Mouse (Mus musculus) megakaryocyte, embryonic 14.5 days (primary cell): ENCODE results near the gene Ccser2. TPM values are rescaled to one million over a fixed set of nuclear protein-coding genes. Genes with fewer than 3 reads are reported as not detected.

Source experiments
- H3K27me3 ChIP-seq: replicated peaks from 2 replicates; pipeline ENCODE3; 2012; ENCODE audit warnings: inconsistent platforms
- H3K36me3 ChIP-seq: replicated peaks from 2 replicates; pipeline ENCODE3; 2012; ENCODE audit warnings: low read length, inconsistent platforms, mixed read lengths
- H3K4me1 ChIP-seq: 2 replicates; pipeline ENCODE4 v1.6.1; 2012; ENCODE audit warnings: inconsistent platforms
- H3K4me3 ChIP-seq: replicated peaks from 2 replicates; pipeline ENCODE3; 2012; ENCODE audit warnings: moderate library complexity, mild to moderate bottlenecking, inconsistent platforms
- H3K9me3 ChIP-seq: 2 replicates; pipeline ENCODE4 v1.6.1; 2012; ENCODE audit warnings: inconsistent platforms
- FLI1 ChIP-seq: IDR thresholded peaks from 2 replicates; pipeline ENCODE4 v1.6.1; 2012; ENCODE audit warnings: low read length, inconsistent platforms, mixed read lengths
- GATA1 ChIP-seq: IDR thresholded peaks from 3 replicates; pipeline ENCODE4 v1.6.1; 2012; ENCODE audit warnings: mixed read lengths, low read length, inconsistent platforms, borderline replicate concordance
- polyA plus RNA-seq: library from polyadenylated mRNA; stranded (reverse); fragments of >175 nt; gene quantifications from 2 replicates; pipeline ENCODE4 v1.2.3, GENCODE M21; 2012; ENCODE audit warnings: low replicate concordance; ENCODE audit not compliant: insufficient read depth

The Ccser2 gene
- polyA plus RNA-seq, 1 experiment, result 0.31 TPM

- H3K4me3 ChIP-seq, result no peak overlapping the region
- H3K27me3 ChIP-seq, result no peaks in the 10 kb centered on the region
- TF ChIP-seq GATA1 (no peak), FLI1 (no peak)
- no peaks in the 10 kb centered on the region for H3K9me3 ChIP-seq
- peaks cover 23% of the 10 kb centered on the region for H3K4me1 ChIP-seq
- H3K36me3 ChIP-seq, result no peaks in the 10 kb centered on the region
These were observed 16.4 kb downstream of the Ccser2 start for GRCm38 (mm10) chr14:36952142-36952541.

GRCm38 (mm10) chr14:36942716-36943115 is 25.9 kb downstream of the Ccser2 start:
- Histone ChIP-seq H3K36me3 (peaks cover 26% of the 10 kb centered on the region), H3K4me3 (no peak overlapping the region), H3K4me1 (peaks cover 4% of the 10 kb centered on the region), H3K27me3 (no peaks in the 10 kb centered on the region), H3K9me3 (no peaks in the 10 kb centered on the region)
- TF ChIP-seq GATA1, result no peak
- TF ChIP-seq FLI1, result no peak

GRCm38 (mm10) chr14:36937941-36938340 is 30.6 kb downstream of the Ccser2 start:
- TF ChIP-seq FLI1, result no peak
- no peak for TF ChIP-seq GATA1
- Histone ChIP-seq H3K4me1 (peaks cover 4% of the 10 kb centered on the region), H3K4me3 (no peak overlapping the region), H3K27me3 (no peaks in the 10 kb centered on the region), H3K36me3 (peaks cover 29% of the 10 kb centered on the region), H3K9me3 (no peaks in the 10 kb centered on the region)

GRCm38 (mm10) chr14:36937080-36937878 is 31.3 kb downstream of the Ccser2 start:
- Histone ChIP-seq H3K27me3 (no peaks in the 10 kb centered on the region), H3K36me3 (peaks cover 29% of the 10 kb centered on the region), H3K9me3 (no peaks in the 10 kb centered on the region), H3K4me3 (no peak overlapping the region), H3K4me1 (peaks cover 4% of the 10 kb centered on the region; the same call in 1 of the 2 replicates)
- no peak for TF ChIP-seq FLI1
- TF ChIP-seq GATA1, result no peak

GRCm38 (mm10) chr14:36932638-36933382 is 35.8 kb downstream of the Ccser2 start:
- H3K4me3 ChIP-seq, result no peak overlapping the region
- TF ChIP-seq FLI1 (no peak), GATA1 (no peak)
- H3K36me3 ChIP-seq, result peaks cover 7% of the 10 kb centered on the region
- H3K27me3 ChIP-seq, result no peaks in the 10 kb centered on the region
- H3K4me1 ChIP-seq, result peaks cover 10% of the 10 kb centered on the region; the same call in 1 of the 2 replicates
- no peaks in the 10 kb centered on the region for H3K9me3 ChIP-seq

GRCm38 (mm10) chr14:36932038-36932437 is 36.5 kb downstream of the Ccser2 start:
- H3K4me3 ChIP-seq, result no peak overlapping the region
- H3K27me3 ChIP-seq, result no peaks in the 10 kb centered on the region
- H3K4me1 ChIP-seq, result peaks cover 10% of the 10 kb centered on the region; the same call in 1 of the 2 replicates
- no peak for TF ChIP-seq GATA1
- H3K9me3 ChIP-seq, result no peaks in the 10 kb centered on the region
- peaks cover 5% of the 10 kb centered on the region for H3K36me3 ChIP-seq

GRCm38 (mm10) chr14:36923383-36923782 is 45.2 kb downstream of the Ccser2 start:
- no peaks in the 10 kb centered on the region for H3K9me3 ChIP-seq
- H3K27me3 ChIP-seq, result no peaks in the 10 kb centered on the region
- peaks cover 8% of the 10 kb centered on the region for H3K36me3 ChIP-seq
- TF ChIP-seq FLI1 (no peak), GATA1 (no peak)
- H3K4me3 ChIP-seq, result no peak overlapping the region
- H3K4me1 ChIP-seq, result peaks cover 8% of the 10 kb centered on the region

- Histone ChIP-seq H3K36me3 (peaks cover 12% of the 10 kb centered on the region), H3K27me3 (no peaks in the 10 kb centered on the region), H3K4me3 (no peak overlapping the region), H3K4me1 (peaks cover 8% of the 10 kb centered on the region), H3K9me3 (no peaks in the 10 kb centered on the region)
- TF ChIP-seq GATA1 (no peak), FLI1 (no peak)
These were observed 47.1 kb downstream of the Ccser2 start for GRCm38 (mm10) chr14:36921346-36922049.

GRCm38 (mm10) chr14:36919886-36920285 is 48.7 kb downstream of the Ccser2 start:
- Histone ChIP-seq H3K4me3 (no peak overlapping the region), H3K4me1 (peaks cover 16% of the 10 kb centered on the region), H3K27me3 (peaks cover 3% of the 10 kb centered on the region), H3K36me3 (peaks cover 8% of the 10 kb centered on the region), H3K9me3 (no peaks in the 10 kb centered on the region)
- TF ChIP-seq GATA1 (no peak), FLI1 (no peak)

- Histone ChIP-seq H3K9me3 (no peaks in the 10 kb centered on the region), H3K36me3 (peaks cover 8% of the 10 kb centered on the region), H3K4me1 (peaks cover 22% of the 10 kb centered on the region), H3K4me3 (no peak overlapping the region), H3K27me3 (peaks cover 3% of the 10 kb centered on the region)
- no peak for TF ChIP-seq FLI1
- TF ChIP-seq GATA1, result no peak
These were observed 49.4 kb downstream of the Ccser2 start for GRCm38 (mm10) chr14:36919146-36919545.
